Mouse (Mus musculus) adrenal gland, adult 8-10 months (tissue): ENCODE results near the gene Ptprcap. TPM values are rescaled to one million over a fixed set of nuclear protein-coding genes. Genes with fewer than 3 reads are reported as not detected.
A peak's percentile ranks its signal among the peaks of the same experiment; 100 is the strongest.

Experiments
- DNase-seq: peaks from one replicate; pipeline ENCODE4 v3.0.0; 2022
- total RNA-seq, 4 experiments: library from RNA; stranded (reverse); gene quantifications; 2 replicates each; pipeline ENCODE4 v1.2.4; 2022

Ptprcap gene
- total RNA-seq, 4 experiments from 2014 or later, result 2.2 to 4.4 (median 3.4) TPM

- no peak for DNase-seq
Observed at GRCm38 (mm10) chr19:4166678-4167476, 13.5 kb downstream of the Ptprcap start.

- DNase-seq, result peak; percentile 99
Observed at GRCm38 (mm10) chr19:4169378-4169784, 16.0 kb downstream of the Ptprcap start.

DNA sequence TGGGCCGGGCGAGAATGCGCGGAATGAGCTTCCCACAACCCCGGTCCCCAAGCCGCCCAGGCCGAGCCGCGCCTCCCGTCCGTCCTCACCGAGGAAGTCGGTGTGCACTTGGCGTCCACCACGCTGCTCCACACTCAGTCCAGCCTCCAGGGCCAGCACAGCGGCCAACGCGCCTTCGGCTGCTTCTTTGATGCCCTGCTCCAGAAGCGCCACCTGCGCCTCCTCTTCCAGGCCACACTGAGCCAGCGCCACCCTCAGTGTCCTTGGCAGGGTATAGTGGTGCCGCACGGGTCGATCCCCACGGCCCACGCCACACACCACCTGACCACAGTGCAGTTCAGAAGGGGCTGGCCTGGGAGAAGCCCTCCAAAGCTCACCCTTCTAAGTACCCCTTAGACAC, 16.4 kb downstream of the Ptprcap start:
- DNase-seq, result no peak

DNA sequence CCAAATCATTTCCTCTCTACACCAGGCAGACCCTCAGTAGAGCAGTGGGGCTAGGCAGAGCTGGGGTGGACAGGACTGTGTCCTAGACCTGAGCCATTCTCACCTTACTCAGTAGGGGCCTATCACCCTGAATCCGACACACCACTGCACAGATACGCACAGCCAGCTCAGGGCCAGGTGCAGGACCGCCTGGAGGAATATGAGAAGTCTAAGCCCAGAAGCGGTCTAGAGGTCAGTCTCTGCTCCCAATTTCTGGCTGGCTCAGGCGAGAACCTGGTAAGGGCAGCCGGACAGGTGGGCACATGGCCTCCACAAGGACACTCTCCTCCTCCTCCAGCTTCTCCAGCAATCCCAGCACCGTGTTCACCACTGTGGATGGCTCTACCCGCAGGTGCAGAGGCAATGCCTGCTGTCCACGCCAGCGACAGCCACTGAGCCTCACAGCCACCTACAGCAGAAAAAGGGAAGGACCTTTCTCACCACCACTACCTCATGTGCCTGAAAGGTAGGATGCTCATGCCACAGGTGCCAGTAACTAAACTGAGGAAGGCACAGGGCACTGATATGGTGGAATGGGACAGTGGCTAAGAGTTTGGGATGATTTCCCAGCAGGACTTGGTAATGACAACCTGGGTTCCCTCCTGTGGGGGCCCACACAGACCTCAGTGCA, 17.5 kb downstream of the Ptprcap start:
- DNase-seq, result no peak

DNA sequence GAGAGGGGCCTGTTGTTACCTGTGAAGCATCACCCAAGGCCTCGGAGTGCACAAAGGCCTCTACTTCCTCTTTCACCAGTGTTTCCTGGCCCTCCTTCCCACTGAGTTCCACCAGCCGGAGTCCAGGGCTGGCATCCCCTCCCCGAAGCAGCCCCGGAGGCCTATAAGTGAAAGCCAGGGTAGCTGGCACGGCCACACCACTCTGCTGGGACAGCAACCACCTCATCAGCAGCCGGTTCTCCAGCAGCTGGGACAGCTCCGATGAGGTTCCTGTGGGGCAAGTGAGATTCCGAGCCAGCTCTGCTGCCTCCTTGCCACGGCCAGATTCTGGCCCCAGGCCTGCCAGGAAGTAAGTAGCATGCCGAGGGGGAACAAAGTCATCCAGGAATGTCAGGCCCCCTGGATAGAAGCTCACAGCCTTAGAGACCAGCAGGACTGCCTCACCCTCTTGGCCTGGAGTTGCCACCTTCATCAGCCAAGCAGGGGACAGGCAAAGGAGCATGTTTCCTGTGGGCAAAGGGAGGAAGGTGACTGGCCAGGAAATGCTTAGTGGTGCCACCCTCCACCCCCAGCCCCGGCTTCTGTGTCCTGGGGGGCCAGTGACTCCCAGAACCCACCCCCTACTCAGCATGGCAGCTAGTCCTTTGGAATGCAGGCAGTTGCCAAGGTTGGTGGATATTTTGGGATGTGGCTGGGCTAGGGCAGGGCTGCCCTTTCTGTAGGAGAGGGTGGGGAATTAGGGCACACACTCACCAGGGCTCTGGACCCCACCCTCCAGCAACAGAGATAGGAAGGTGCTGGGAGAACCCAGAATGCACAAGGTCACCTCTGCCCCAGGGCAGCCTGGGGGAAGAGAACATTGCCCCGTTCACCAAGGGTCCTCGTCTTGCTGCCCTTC, 18.2 kb downstream of the Ptprcap start:
- DNase-seq, result no peak

DNA sequence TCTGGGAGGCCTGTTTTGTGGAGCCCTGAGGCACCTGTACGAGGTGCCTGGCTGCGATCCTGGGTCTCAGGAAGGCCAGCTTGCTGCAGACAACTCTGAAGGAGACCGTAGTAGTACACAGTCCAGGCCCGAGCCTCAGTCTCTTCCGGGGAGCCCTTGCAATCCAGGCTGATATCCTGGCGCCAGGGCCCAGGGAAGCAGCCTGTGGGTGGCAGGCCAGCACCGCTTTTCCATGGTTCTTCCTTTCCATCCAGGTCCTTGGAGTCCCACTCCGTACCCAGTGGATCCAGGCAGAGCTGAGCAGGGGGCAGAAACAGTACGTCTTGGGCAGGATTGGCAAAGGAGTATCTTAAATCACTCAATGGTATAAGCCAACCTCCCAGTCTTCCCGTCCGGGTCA, 19.5 kb downstream of the Ptprcap start:
- no peak for DNase-seq

DNA sequence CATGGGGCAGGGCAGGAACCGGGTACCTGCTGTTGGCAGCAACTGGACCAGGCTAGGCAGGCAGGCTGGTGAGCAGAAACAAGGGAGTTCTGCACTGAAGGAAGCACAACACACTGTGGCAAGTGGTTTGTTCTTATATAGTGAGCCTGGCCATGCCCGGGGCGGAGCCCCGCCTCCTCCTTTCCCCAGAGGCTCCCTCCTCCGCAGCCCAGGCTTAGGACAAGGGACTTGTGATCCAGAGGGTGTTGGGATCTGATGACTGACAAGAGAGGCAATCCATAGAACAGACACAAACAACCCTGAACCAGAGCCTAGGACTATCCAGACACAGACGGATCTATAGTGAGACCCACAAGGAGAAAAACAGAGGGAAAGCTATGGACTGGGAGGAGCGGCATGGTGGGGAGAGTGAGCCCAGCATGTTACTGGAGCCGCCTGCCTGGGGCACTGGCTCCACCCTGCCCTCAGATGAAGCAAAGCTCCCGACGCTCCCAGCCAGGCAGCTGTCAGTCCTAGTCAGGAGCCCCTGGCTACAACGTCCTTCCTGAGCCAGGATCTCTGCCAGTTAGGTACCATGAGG, 22.1 kb downstream of the Ptprcap start, which contains the start of gene Carns1:
Carns1 (minus strand) TSS at position 112 of the 580 bp plus-strand sequence.
- no peak for DNase-seq

- no peak for DNase-seq
Observed at GRCm38 (mm10) chr19:4180411-4180810, 27.0 kb downstream of the Ptprcap start.

DNA sequence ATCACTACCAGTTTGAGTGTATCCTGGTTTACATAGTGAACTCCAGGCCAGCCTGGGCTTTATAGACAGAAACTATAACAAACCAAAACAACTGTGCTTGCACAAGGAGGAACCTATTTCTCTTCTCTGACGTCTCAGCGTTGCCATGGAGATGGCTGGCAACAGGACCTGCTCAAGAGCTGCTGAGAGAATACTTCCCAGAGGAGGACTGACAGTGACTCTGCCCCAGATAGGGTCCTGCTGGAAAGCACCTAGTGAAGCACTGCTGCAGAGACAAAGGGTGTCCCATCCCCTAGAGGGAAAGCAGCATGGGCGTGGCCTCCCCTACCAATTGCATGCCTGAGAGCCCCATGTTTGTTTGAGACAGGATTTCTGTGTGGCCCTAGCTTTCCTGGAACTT, 28.5 kb downstream of the Ptprcap start:
- peak; percentile 76 for DNase-seq

- no peak for DNase-seq
Observed at GRCm38 (mm10) chr19:4183689-4184088, 30.3 kb downstream of the Ptprcap start.

DNA sequence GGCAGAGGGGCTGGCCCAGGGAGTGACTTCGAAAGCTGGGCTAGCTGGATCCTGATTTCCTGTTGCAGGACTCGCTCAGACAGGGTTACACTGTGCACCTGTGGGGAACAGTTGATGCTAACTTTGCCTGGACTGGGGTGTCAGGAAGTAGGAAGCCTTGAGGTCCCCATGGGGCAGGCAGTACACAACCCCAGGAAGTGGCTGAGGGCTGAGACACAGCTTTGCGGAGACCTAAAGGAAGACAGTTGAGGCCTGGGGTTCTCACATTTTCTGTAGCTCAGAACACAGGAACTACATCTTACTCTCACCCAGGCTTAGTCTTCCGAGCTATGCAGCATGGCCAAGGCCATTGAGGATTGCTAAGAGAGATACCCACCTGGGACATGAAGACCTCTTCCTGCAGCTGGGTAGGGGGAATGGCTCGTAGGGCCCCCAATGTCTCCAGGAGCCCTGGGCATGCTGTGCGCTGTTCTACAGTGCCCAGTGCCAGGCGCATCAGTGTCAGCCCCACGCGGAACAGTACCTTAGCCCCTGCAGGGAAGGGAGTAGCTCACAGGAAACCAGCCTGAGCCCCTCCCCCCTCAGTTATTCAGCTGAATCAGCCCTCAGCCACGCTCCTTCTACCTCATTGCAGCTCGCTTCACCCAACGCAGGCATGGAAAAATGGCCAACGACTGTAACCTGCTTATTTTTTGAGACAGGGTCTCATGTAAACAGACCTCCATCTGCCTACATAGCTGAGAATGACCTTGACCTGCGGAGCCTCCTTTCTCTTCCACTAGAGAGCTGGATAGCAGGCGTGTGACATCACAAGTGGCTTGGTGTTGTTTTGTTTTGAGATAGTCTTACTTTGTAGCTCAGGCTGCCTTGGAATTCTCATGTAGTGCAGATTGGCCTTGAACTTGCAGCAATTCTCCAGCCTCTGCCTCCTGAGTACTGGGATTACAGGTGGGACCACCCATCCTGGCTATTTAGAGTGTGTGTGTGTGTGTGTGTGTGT, 31.9 kb downstream of the Ptprcap start:
- no peak for DNase-seq

- no peak for DNase-seq
Observed at GRCm38 (mm10) chr19:4187303-4187702, 33.9 kb downstream of the Ptprcap start.

DNA sequence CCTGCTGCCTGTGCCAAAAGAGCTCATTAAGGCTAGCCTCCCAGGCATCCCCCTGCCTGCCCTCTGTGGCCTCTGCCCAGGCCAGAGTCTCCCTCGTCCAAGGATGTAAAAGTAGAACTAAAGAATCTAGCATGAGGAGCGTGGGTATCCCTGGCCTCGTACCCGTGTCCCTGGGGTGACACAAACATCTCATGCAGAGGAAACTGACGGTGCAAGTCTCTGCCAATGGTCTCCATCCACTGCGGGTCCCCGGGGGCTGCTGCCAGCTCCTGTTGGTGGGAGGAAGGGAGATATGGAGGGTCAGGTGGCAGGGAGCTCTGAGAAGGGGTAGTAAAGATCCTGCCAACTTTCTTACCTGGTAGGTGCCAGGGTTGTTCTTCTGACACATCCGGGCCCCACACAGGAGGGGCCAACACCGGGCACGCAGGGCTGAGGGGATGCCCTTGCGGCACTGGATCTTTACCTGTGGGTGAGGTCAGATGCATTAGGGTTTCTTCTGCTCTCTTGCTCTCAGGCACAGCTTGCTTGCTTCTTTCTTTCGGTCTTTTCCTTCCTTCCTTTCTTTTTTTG, 35.7 kb downstream of the Ptprcap start:
- DNase-seq, result no peak

- DNase-seq, result no peak
Observed at GRCm38 (mm10) chr19:4190831-4191334, 37.5 kb downstream of the Ptprcap start, which contains the start of gene Tbc1d10c. TSS of gene Tbc1d10c (minus strand) at chr19:4191284.

GRCm38 (mm10) chr19:4191528-4192250, 38.3 kb downstream of the Ptprcap start, which contains the start of gene Ppp1ca:
TSS of gene Ppp1ca (plus strand) at chr19:4192065.
- DNase-seq, result peak; percentile 91

- DNase-seq, result no peak
Observed at GRCm38 (mm10) chr19:4192251-4192985, 39.0 kb downstream of the Ptprcap start.

DNA sequence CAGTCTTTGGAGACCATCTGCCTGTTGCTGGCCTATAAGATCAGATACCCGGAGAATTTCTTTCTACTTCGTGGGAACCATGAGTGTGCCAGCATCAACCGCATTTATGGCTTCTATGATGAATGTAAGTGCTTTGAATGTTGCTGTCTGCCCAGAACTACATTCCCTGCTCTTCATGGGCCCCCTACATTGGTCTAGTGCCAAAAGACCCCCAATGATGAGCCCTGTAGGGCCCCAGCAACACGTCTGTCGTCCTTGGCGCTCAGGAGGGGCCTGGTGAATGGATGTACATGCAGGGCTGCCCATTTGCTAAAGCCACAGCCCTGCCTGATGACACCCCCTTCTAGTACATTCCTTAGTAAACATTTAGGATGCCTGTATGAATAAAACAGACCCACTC, 39.7 kb downstream of the Ptprcap start:
- DNase-seq, result no peak

DNA sequence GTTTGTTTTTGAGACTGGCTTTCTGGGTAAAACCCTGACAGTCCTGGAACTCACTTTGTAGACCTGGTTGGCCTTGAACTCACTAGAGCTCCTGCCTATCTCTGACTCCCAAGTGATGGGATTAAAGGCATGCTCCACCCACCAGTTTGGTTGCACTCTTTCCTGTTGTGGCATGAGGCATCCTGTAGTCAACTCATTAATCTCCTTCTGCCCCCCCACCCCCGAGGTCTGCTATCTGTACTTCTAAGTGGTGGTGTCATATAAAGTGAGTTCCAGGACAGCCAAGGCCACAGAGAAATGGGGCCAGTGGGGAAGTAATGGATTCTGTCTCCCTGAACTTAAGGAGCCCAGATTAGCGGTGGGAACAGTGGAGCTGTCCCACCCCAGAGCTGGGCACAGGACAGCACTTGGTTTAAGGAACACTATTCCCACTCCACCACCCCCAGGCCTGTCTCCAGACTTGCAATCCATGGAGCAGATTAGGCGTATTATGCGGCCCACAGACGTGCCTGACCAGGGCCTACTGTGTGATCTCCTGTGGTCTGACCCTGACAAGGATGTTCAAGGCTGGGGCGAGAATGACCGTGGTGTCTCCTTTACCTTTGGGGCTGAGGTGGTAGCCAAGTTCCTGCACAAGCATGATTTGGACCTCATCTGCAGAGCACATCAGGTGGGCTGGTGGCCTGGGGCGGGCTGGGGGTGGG, 40.8 kb downstream of the Ptprcap start:
- DNase-seq, result no peak
